Mouse (Mus musculus) intestine, postnatal 0 days (tissue): ENCODE data around the gene Cyba. TPM values are rescaled to one million over a fixed set of nuclear protein-coding genes. Genes with fewer than 3 reads are reported as not detected.

Source experiments
- ATAC-seq: fragments of 200-750 bp; cut with Nextera tagmentation; 2 replicates; pipeline ENCODE4 v1.8.0; 2017; ENCODE audit warnings: mild to moderate bottlenecking, moderate TSS enrichment, moderate library complexity
- H3K27ac ChIP-seq: fragments of 300-500 bp; sonication (generic); 2 replicates; pipeline ENCODE4 v1.5.1; 2014; ENCODE audit warnings: mild to moderate bottlenecking, low read depth, low read length, moderate library complexity
- H3K27me3 ChIP-seq: fragments of 300-500 bp; sonication (generic); replicated peaks from 2 replicates; pipeline ENCODE4 v1.6.1; 2014; ENCODE audit warnings: low read length, mixed read lengths; ENCODE audit not compliant: control insufficient read depth, insufficient read depth
- H3K36me3 ChIP-seq: fragments of 300-500 bp; sonication (generic); 2 replicates; pipeline ENCODE4 v1.6.1; 2014; ENCODE audit warnings: mild to moderate bottlenecking, moderate library complexity; ENCODE audit not compliant: control insufficient read depth, insufficient read depth
- H3K4me1 ChIP-seq: fragments of 300-500 bp; sonication (generic); replicated peaks from 2 replicates; pipeline ENCODE4 v1.6.1; 2014; ENCODE audit warnings: antibody characterized with exemption, low read length, mixed read lengths; ENCODE audit not compliant: control insufficient read depth, insufficient read depth
- H3K4me2 ChIP-seq: fragments of 300-500 bp; sonication (generic); replicated peaks from 2 replicates; pipeline ENCODE4 v1.6.1; 2014; ENCODE audit warnings: low read depth, mild to moderate bottlenecking, moderate library complexity
- H3K4me3 ChIP-seq: fragments of 300-500 bp; sonication (generic); 2 replicates; pipeline ENCODE4 v1.5.1; 2014; ENCODE audit warnings: low read depth, low read length
- H3K9ac ChIP-seq: fragments of 300-500 bp; sonication (generic); 2 replicates; pipeline ENCODE4 v1.6.1; 2014; ENCODE audit warnings: mild to moderate bottlenecking, low read depth, low read length
- H3K9me3 ChIP-seq: fragments of 300-500 bp; sonication (generic); 2 replicates; pipeline ENCODE4 v1.6.1; 2016; ENCODE audit warnings: mixed run types; ENCODE audit not compliant: control insufficient read depth
- CTCF ChIP-seq: sonication (generic); IDR thresholded peaks from 2 replicates; pipeline ENCODE4 v1.5.1; 2016; ENCODE audit warnings: low read depth, mild to moderate bottlenecking, control low read depth, antibody characterized with exemption, moderate library complexity
- WGBS: fragments of 180-500 bp; shearing (Covaris S2); extraction: QIAGEN DNeasy Blood & Tissue Kit; methylation state at CpG from one replicate; pipeline ENCODE4 v1.1.7; 2014; 5-methylcytosine and 5-hydroxymethylcytosine counted together
- polyA plus RNA-seq: library from polyadenylated mRNA; unstranded; fragments of >200 nt; fragmentation: Nextera tagmentation; extraction: Ambion mirVana; gene quantifications from 2 replicates; pipeline ENCODE4 v1.2.1, GENCODE M21; 2015

Gene Cyba
- polyA plus RNA-seq, 1 experiment from 2014 or later: 312 TPM

DNA sequence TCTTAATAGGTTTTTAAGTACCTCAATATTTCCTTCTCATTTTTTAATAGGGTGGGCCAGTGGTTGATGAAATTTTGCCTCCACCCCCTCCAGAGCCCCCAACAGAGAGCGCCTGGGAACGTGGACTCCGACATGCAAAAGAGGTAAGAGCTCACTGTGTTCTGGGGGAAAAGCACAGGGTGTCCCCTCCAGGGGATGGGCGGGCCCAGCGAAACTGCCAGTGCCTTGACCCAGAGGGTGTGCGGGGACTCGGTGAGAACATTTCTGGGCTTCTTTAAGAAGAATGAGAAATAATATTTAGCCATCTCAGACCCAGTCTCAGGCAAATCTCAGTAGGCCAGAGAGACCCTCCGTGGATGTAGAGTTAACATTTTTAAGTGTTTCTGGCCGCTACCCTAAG, 34.5 kb downstream of the Cyba start:
- H3K36me3 ChIP-seq: peaks cover 75% of the 10 kb centered on the region
- 93% methylated on average over 9 of the region's 9 CpGs for WGBS
- no peaks in the 10 kb centered on the region for H3K9me3 ChIP-seq

DNA sequence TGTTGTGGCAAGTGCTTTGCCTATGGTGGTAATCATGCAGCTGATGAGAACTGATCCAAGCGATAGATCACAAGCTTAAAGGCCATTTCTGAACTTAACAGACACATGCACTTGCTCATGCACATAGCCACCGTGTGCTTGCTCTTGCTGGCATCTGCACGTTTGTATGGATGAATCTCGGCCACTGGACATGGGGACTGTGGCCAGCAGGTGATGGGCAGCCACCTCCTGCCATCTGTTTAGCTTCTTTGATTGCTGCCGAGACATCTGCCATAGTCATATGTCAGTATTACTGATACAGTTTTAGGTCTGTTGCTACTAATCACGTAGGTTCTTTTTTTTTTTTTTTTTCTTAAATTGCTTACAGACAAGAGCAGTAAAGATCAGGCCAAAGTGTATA, 37.4 kb downstream of the Cyba start:
- Histone ChIP-seq H3K4me3 (no peak overlapping the region), H3K27me3 (no peaks in the 10 kb centered on the region), H3K36me3 (peaks cover 65% of the 10 kb centered on the region), H3K9ac (no peak overlapping the region), H3K4me1 (no peaks in the 10 kb centered on the region), H3K4me2 (no peak overlapping the region), H3K9me3 (no peaks in the 10 kb centered on the region), H3K27ac (no peak overlapping the region)
- 84% methylated on average over 6 of the region's 6 CpGs for WGBS
- no peak for TF ChIP-seq CTCF
- ATAC-seq: no peak

More for the DNA sequence above, 34.5 kb downstream of the Cyba start:
- no peak for TF ChIP-seq CTCF
- no peak overlapping the region for H3K4me2 ChIP-seq
- no peak overlapping the region for H3K27ac ChIP-seq
- H3K9ac ChIP-seq: no peak overlapping the region
- H3K4me3 ChIP-seq: no peak overlapping the region
- no peak for ATAC-seq
- no peaks in the 10 kb centered on the region for H3K4me1 ChIP-seq
- H3K27me3 ChIP-seq: no peaks in the 10 kb centered on the region

- TF ChIP-seq CTCF: no peak
- H3K27ac ChIP-seq: 0 out of 2 replicates have a peak overlapping the region, but pooled peaks have one; percentile 2
Observed at GRCm38 (mm10) chr8:122393717-122394116, 39.0 kb downstream of the Cyba start.

GRCm38 (mm10) chr8:122390758-122391157, 42.0 kb downstream of the Cyba start:
- no peak overlapping the region for H3K4me3 ChIP-seq
- TF ChIP-seq CTCF: no peak
- H3K4me1 ChIP-seq: no peaks in the 10 kb centered on the region
- no peak for ATAC-seq
- H3K4me2 ChIP-seq: no peak overlapping the region
- H3K36me3 ChIP-seq: peaks cover 75% of the 10 kb centered on the region
- no peak overlapping the region for H3K9ac ChIP-seq
- H3K27me3 ChIP-seq: no peaks in the 10 kb centered on the region
- WGBS: 74% methylated on average over 3 of the region's 3 CpGs
- H3K27ac ChIP-seq: no peak overlapping the region
- H3K9me3 ChIP-seq: no peaks in the 10 kb centered on the region

More at GRCm38 (mm10) chr8:122393717-122394116, 39.0 kb downstream of the Cyba start:
- Histone ChIP-seq H3K9me3 (no peaks in the 10 kb centered on the region), H3K9ac (no peak overlapping the region), H3K36me3 (peaks cover 62% of the 10 kb centered on the region), H3K4me1 (no peaks in the 10 kb centered on the region), H3K4me2 (no peak overlapping the region), H3K27me3 (no peaks in the 10 kb centered on the region), H3K4me3 (no peak overlapping the region)
- peak; percentile 83 for ATAC-seq

DNA sequence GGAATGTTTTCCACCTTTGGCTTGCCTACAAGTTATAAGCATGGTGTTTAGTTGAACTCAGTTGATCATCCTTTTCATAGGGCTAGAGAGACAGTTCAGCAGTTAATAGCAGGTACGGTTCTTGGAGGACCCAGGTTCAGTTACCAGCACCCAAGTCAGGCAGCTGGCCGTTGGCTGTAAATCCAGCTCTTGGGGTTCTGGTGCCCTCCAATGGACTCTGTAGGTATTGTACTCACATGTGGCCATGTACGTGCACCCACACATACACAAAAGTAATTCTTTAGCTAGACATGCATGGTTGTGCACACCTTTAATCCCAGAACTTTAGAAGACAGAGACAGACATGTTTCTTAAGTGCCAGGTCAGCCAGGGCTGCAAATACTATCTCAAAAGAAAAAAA, 43.4 kb downstream of the Cyba start:
- Histone ChIP-seq H3K27ac (no peak overlapping the region), H3K36me3 (peaks cover 84% of the 10 kb centered on the region), H3K4me3 (no peak overlapping the region), H3K4me1 (no peaks in the 10 kb centered on the region), H3K4me2 (no peak overlapping the region), H3K9ac (no peak overlapping the region), H3K27me3 (no peaks in the 10 kb centered on the region), H3K9me3 (no peaks in the 10 kb centered on the region)
- 86% methylated on average over 3 of the region's 3 CpGs for WGBS
- no peak for ATAC-seq
- TF ChIP-seq CTCF: peak; percentile 51

GRCm38 (mm10) chr8:122383039-122383438, 49.7 kb downstream of the Cyba start:
- Histone ChIP-seq H3K4me1 (0 out of 2 replicates have a peak, but pooled peaks cover 3% of the 10 kb centered on the region), H3K4me3 (no peak overlapping the region), H3K27ac (no peak overlapping the region), H3K9ac (no peak overlapping the region), H3K9me3 (no peaks in the 10 kb centered on the region), H3K36me3 (peaks cover 60% of the 10 kb centered on the region), H3K27me3 (no peaks in the 10 kb centered on the region), H3K4me2 (no peak overlapping the region)
- WGBS: 46% methylated on average over 4 of the region's 4 CpGs
- ATAC-seq: no peak
- no peak for TF ChIP-seq CTCF
